Mouse (Mus musculus) G1E (cell line): ENCODE data around the gene Fgfr2. TPM values are rescaled to one million over a fixed set of nuclear protein-coding genes. Genes with fewer than 3 reads are reported as not detected.
A peak's percentile ranks its signal among the peaks of the same experiment; 100 is the strongest.

ENCODE experiments used
- ATAC-seq: 2 replicates; pipeline ENCODE4 v1.8.0; 2016; ENCODE audit warnings: mild to moderate bottlenecking; ENCODE audit not compliant: insufficient number of reproducible peaks, poor library complexity, low FRiP score, severe bottlenecking; ENCODE audit errors: extremely low read depth
- DNase-seq: peaks from one replicate; pipeline ENCODE4 v3.0.0; 2012; ENCODE audit warnings: low spot score
- H3K27me3 ChIP-seq: 2 replicates; pipeline ENCODE4 v1.6.1; 2012; ENCODE audit warnings: mild to moderate bottlenecking, low read length, inconsistent platforms; ENCODE audit not compliant: insufficient read depth
- H3K36me3 ChIP-seq: replicated peaks from 2 replicates; pipeline ENCODE3; 2012; ENCODE audit warnings: mild to moderate bottlenecking, inconsistent platforms
- H3K4me1 ChIP-seq: 2 replicates; pipeline ENCODE4 v1.6.1; 2012; ENCODE audit warnings: low read depth, low read length, inconsistent platforms, mixed read lengths; ENCODE audit not compliant: insufficient read depth
- H3K4me3 ChIP-seq: 2 replicates; pipeline ENCODE4 v1.5.1; 2012; ENCODE audit warnings: low read depth, mild to moderate bottlenecking, inconsistent platforms, low read length, moderate library complexity, mixed read lengths
- H3K9me3 ChIP-seq: replicated peaks from 2 replicates; pipeline ENCODE4 v1.6.1; 2012; ENCODE audit warnings: inconsistent platforms
- CTCF ChIP-seq: IDR thresholded peaks from 2 replicates; pipeline ENCODE4 v1.5.1; 2012; ENCODE audit warnings: low read depth, low read length, inconsistent platforms, mixed read lengths
- GATA1 ChIP-seq: IDR thresholded peaks from 2 replicates; pipeline ENCODE4 v1.6.1; 2012; ENCODE audit warnings: borderline replicate concordance, low read length, inconsistent platforms, mixed read lengths
- GATA2 ChIP-seq: IDR thresholded peaks from 2 replicates; pipeline ENCODE4 v1.6.1; 2012; ENCODE audit warnings: low read depth, low read length, inconsistent platforms, borderline replicate concordance
- POLR2AphosphoS5 ChIP-seq: IDR thresholded peaks from 2 replicates; pipeline ENCODE4 v1.6.1; 2012; ENCODE audit warnings: low read depth, low read length, inconsistent platforms; ENCODE audit not compliant: insufficient replicate concordance
- TAL1 ChIP-seq: conservative IDR thresholded peaks from 2 replicates; pipeline ENCODE4 v1.6.1; 2012; ENCODE audit warnings: low read depth, low read length, inconsistent platforms, mixed read lengths
- polyA plus RNA-seq: library from polyadenylated mRNA; stranded (reverse); fragments of >175 nt; gene quantifications from 2 replicates; pipeline ENCODE4 v1.2.3, GENCODE M21; 2012
- total RNA-seq, 2 experiments: library from RNA; stranded (forward) in 1 of 2; stranded (reverse) in 1 of 2; fragments of 200-1000 nt in 1 of 2; fragments of >200 nt in 1 of 2; fragmentation: Nextera tagmentation in 1 of 2; gene quantifications; 2 replicates each; pipeline ENCODE4 v1.2.3; 2014 to 2017

The Fgfr2 gene
- total and polyA plus RNA-seq, 3 experiments: 0.22 TPM; not detected in 2

DNA sequence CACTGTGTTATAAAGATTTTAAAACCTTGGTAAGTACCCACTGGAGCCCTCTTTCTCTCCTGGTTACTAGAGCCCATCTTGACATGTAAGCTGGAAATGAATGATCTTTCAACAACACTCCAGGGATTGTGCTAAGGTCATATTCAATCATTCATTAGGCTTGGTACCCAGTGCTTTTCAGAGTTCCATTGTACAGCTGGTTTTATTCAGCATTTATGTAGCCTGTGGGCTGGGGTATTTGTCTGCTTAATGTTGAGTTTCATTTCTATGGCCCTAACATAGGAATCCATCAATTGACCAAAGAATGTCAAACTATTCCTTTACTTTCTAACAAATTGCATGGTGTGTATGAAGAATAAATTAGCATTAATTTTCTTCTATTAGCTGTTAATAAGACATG lies 299.3 kb downstream of the Fgfr2 start:
- Histone ChIP-seq H3K36me3 (peaks cover 39% of the 10 kb centered on the region), H3K27me3 (no peaks in the 10 kb centered on the region), H3K4me1 (peaks cover 8% of the 10 kb centered on the region; the same call in 1 of the 2 replicates), H3K9me3 (no peaks in the 10 kb centered on the region), H3K4me3 (no peak overlapping the region)
- DNase-seq (no peak), ATAC-seq (no peak)
- TF ChIP-seq GATA1: no peak
- no peak for TF ChIP-seq CTCF
- TF ChIP-seq POLR2AphosphoS5: no peak
- TF ChIP-seq GATA2: no peak
- no peak for TF ChIP-seq TAL1

DNA sequence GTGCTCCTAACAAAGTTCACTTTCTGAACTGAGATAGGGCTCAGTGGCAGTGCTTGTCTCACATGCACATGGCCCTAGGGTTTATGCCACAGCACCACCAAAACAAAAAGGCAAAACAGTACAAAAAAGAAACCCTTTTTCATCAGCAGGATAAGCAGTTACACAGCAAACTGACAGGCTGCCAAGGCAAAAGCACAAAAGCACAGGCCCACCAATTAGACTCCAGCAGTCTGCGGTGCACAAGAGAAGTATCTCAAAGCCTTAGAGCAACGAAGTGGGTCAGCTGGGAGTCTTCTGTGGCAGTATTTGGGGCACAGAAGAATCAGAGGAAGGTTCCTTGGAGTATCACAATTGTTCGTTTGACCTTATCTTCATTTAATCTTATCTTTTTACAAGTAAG lies 302.5 kb downstream of the Fgfr2 start:
- Histone ChIP-seq H3K9me3 (no peaks in the 10 kb centered on the region), H3K36me3 (peaks cover 22% of the 10 kb centered on the region), H3K4me3 (no peak overlapping the region), H3K4me1 (peaks cover 8% of the 10 kb centered on the region; the same call in 1 of the 2 replicates), H3K27me3 (no peaks in the 10 kb centered on the region)
- TF ChIP-seq TAL1: no peak
- TF ChIP-seq CTCF: no peak
- TF ChIP-seq GATA1: no peak
- no peak for TF ChIP-seq POLR2AphosphoS5
- no peak for TF ChIP-seq GATA2
- no peak for DNase-seq
- no peak for ATAC-seq

DNA sequence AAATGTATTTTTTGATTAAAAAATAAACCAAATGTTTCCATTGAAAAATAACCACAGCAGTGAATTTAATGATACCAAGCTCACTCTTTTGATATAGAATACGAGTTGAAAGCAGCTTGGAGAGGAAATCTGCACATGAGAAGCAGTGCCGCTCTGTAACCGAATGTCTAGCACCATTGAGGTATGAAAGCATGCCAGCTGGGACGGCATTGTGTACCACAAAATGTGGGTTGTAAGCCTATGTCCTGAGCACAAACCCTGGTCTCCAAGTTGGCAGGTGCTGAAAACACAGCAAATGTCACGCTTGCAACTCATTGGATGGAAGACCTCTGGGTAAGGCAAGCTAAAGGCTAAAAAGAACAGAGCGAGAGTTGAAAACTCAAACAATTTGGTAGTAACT lies 306.1 kb downstream of the Fgfr2 start:
- no peak overlapping the region for H3K4me3 ChIP-seq
- H3K4me1 ChIP-seq: peaks cover 22% of the 10 kb centered on the region
- no peaks in the 10 kb centered on the region for H3K27me3 ChIP-seq
- ATAC-seq (no peak), DNase-seq (no peak)
- TF ChIP-seq GATA1 (no peak), CTCF (no peak)
- peaks cover 12% of the 10 kb centered on the region for H3K36me3 ChIP-seq
- H3K9me3 ChIP-seq: no peaks in the 10 kb centered on the region

DNA sequence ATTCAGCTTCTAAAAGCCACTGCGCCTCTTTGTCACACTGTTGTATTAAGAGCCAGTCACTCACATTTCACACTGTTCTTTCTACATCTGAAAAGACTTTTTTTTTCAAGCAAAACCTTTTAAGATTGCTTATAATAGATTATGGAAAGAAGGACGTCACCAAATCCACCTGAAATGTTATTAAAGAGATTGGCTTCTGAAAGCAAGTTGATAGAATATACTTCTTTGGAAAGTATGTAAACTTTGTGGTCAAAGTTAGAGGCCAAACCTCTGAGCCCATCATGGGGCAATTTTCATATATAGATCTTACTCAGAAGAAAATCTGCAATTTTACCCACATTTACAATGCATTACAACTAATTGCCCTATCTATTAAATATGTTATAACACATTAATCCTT lies 306.6 kb downstream of the Fgfr2 start:
- TF ChIP-seq CTCF: no peak
- TF ChIP-seq GATA2: no peak
- no peak for TF ChIP-seq TAL1
- TF ChIP-seq POLR2AphosphoS5: no peak
- TF ChIP-seq GATA1: no peak

DNA sequence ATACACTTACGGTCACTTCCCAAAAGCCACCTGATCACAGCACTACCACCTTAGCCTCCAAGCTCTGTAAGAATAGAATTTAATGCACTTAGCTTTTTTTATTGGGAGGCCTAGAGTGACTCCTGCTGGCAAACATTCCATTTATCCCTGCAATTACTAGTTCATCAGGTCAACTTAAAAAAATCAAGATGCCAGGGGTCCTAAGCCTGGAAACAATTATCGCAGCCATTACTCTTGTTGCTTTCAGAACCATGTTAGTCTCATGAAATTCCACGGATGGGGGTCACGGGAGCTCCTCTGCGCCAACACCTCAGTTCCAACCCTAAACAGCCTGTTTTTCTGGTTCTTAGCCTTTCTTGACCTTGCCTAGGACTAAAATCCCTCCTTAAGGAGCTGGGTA lies 308.1 kb downstream of the Fgfr2 start:
- no peak for TF ChIP-seq GATA1
- TF ChIP-seq CTCF: no peak
- TF ChIP-seq GATA2: no peak
- TF ChIP-seq TAL1: no peak
- DNase-seq: no peak

More for the DNA sequence above, 306.6 kb downstream of the Fgfr2 start:
- no peak overlapping the region for H3K4me3 ChIP-seq
- H3K9me3 ChIP-seq: no peaks in the 10 kb centered on the region
- peaks cover 27% of the 10 kb centered on the region for H3K4me1 ChIP-seq
- H3K27me3 ChIP-seq: no peaks in the 10 kb centered on the region
- ATAC-seq (no peak), DNase-seq (no peak)
- peaks cover 12% of the 10 kb centered on the region for H3K36me3 ChIP-seq

DNA sequence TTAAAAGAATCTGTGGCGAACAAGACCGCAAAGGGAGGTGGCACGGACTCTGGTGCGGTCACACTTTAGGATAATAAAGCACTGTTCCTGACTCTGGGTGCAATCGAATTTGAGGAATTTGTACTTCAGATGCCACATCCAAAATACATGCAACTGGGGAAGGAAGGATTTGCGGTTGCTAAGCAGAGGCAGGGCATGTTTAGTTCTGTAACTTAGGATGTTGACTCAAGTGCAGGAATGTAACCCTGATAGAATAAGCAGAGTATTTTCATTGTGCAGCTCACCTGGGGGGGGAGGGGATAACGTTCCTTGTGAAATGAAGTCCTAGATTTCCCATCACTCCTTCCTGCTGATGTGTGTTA lies 309.1 kb downstream of the Fgfr2 start:
- Histone ChIP-seq H3K27me3 (no peaks in the 10 kb centered on the region), H3K9me3 (no peaks in the 10 kb centered on the region), H3K4me1 (peaks cover 51% of the 10 kb centered on the region), H3K36me3 (peaks cover 7% of the 10 kb centered on the region), H3K4me3 (peak overlapping the region; percentile 85)
- TF ChIP-seq GATA1: no peak
- no peak for TF ChIP-seq CTCF
- TF ChIP-seq POLR2AphosphoS5: no peak
- TF ChIP-seq GATA2: no peak
- no peak for TF ChIP-seq TAL1
- DNase-seq (no peak), ATAC-seq (no peak)

More for the DNA sequence above, 308.1 kb downstream of the Fgfr2 start:
- H3K27me3 ChIP-seq: no peaks in the 10 kb centered on the region
- no peaks in the 10 kb centered on the region for H3K9me3 ChIP-seq
- H3K4me3 ChIP-seq: no peak overlapping the region
- ATAC-seq: no peak
- peaks cover 8% of the 10 kb centered on the region for H3K36me3 ChIP-seq
- H3K4me1 ChIP-seq: peaks cover 40% of the 10 kb centered on the region

DNA sequence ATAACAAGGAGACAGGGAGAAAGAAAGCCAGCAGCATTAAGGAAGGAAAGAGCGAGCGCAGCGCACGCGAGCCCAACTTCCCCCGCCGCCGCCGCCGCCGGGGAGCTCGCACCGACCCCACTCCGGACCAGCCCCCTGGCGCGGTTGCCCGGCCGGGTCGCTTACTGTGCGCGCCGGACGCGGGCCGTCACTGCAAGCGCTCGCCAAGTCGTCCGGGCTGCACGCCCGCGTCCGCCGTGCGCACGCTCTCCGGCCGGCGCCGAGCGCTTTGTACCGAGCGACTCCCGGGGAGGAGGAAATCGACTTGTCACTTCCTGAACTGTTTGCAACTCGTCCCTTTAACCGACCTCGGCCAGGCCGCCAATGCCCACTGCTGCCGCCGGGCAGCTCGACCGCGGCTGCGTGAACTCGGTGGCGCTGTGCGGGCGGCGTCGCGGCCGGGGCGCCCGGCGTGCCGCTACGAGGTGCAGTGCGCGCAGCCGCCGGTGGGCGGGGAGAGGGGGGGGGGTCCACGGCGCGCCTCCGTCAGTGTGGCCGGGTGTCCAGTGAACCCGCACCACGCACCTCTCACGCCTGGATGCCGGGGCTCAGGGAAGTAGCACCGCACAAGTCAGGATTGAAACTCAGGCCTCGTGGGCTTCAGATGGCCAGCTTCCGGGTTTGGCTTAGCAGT lies 309.6 kb downstream of the Fgfr2 start, which contains the start of gene Fam53b:
TSS of gene Fam53b (minus strand) at position 471 of the 673 bp plus-strand sequence.
- peak within 1 kb of the TSS; percentile 85 for H3K4me3 ChIP-seq
- TF ChIP-seq CTCF (no peak), GATA2 (no peak), POLR2AphosphoS5 (no peak), GATA1 (no peak), TAL1 (no peak)
- no peaks in the 10 kb centered on the region for H3K27me3 ChIP-seq
- DNase-seq (peak; percentile 46), ATAC-seq (no peak)
- H3K9me3 ChIP-seq: no peaks in the 10 kb centered on the region
- peaks cover 56% of the 10 kb centered on the region for H3K4me1 ChIP-seq
- H3K36me3 ChIP-seq: peaks cover 5% of the 10 kb centered on the region
